Mouse (Mus musculus) ES-Bruce4 (cell line): ENCODE measurements around the gene 6430531B16Rik.

ENCODE experiments used
- CTCF ChIP-seq: IDR thresholded peaks from one replicate; pipeline ENCODE4 v1.8.1; 2011; ENCODE audit warnings: low read depth, low read length
- EP300 ChIP-seq: IDR thresholded peaks from 2 replicates; pipeline ENCODE4 v1.6.1; 2011; ENCODE audit warnings: low read depth, low read length; ENCODE audit not compliant: insufficient read depth
- POLR2A ChIP-seq: IDR thresholded peaks from one replicate; pipeline ENCODE4 v1.8.1; 2011; ENCODE audit warnings: low read length; ENCODE audit not compliant: insufficient read depth

- TF ChIP-seq CTCF (no peak), EP300 (no peak), POLR2A (no peak)
Measured at GRCm38 (mm10) chr7:139963814-139964213, 14.7 kb downstream of the 6430531B16Rik start.
